Mouse (Mus musculus) hindbrain, embryonic 16.5 days (tissue): ENCODE measurements around the gene Gm9732. TPM values are rescaled to one million over a fixed set of nuclear protein-coding genes. Genes with fewer than 3 reads are reported as not detected.
"Not testable (repeated sequence)": the region's sequence is repeated elsewhere in the genome, so short reads cannot be mapped to it uniquely, and the experiment has no call there.

ENCODE experiments used
- ATAC-seq: fragments of 200-750 bp; cut with Nextera tagmentation; 2 replicates; pipeline ENCODE4 v1.8.0; 2017; ENCODE audit warnings: moderate TSS enrichment, moderate library complexity
- H3K27ac ChIP-seq: fragments of 300-500 bp; sonication (generic); 2 replicates; pipeline ENCODE4 v1.5.1; 2014; ENCODE audit warnings: low read depth, mild to moderate bottlenecking, control low read depth, low read length, moderate library complexity
- H3K27me3 ChIP-seq: fragments of 300-500 bp; sonication (generic); replicated peaks from 2 replicates; pipeline ENCODE4 v1.6.1; 2014; ENCODE audit warnings: low read length; ENCODE audit not compliant: control insufficient read depth, insufficient read depth
- H3K36me3 ChIP-seq: fragments of 300-500 bp; sonication (generic); 2 replicates; pipeline ENCODE4 v1.6.1; 2014; ENCODE audit warnings: mild to moderate bottlenecking, low read length, moderate library complexity, mixed read lengths; ENCODE audit not compliant: control insufficient read depth, insufficient read depth
- H3K4me1 ChIP-seq: fragments of 300-500 bp; sonication (generic); 2 replicates; pipeline ENCODE4 v1.6.1; 2014; ENCODE audit warnings: low read depth, low read length; ENCODE audit not compliant: control insufficient read depth, insufficient read depth
- H3K4me2 ChIP-seq: fragments of 300-500 bp; sonication (generic); 2 replicates; pipeline ENCODE4 v1.6.1; 2014; ENCODE audit warnings: mild to moderate bottlenecking, low read length, control low read depth, moderate library complexity
- H3K4me3 ChIP-seq: fragments of 300-500 bp; sonication (generic); 2 replicates; pipeline ENCODE4 v1.5.1; 2014; ENCODE audit warnings: mild to moderate bottlenecking, low read length, control low read depth, moderate library complexity
- H3K9ac ChIP-seq: fragments of 300-500 bp; sonication (generic); 2 replicates; pipeline ENCODE4 v1.6.1; 2014; ENCODE audit warnings: low read depth, mild to moderate bottlenecking, control low read depth, low read length, moderate library complexity
- H3K9me3 ChIP-seq: fragments of 300-500 bp; sonication (generic); 2 replicates; pipeline ENCODE4 v1.6.1; 2014; ENCODE audit warnings: mild to moderate bottlenecking, low read length, moderate library complexity; ENCODE audit not compliant: control insufficient read depth
- WGBS: fragments of 180-500 bp; shearing (Covaris S2); extraction: QIAGEN DNeasy Blood & Tissue Kit; methylation state at CpG from one replicate; pipeline ENCODE4 v1.1.7; 2014; 5-methylcytosine and 5-hydroxymethylcytosine counted together
- polyA plus RNA-seq: library from polyadenylated mRNA; unstranded; fragments of >200 nt; fragmentation: Nextera tagmentation; extraction: Ambion mirVana; gene quantifications from 2 replicates; pipeline ENCODE4 v1.2.1, GENCODE M21; 2015

Gene Gm9732
- polyA plus RNA-seq, 1 experiment from 2014 or later: not detected

GRCm38 (mm10) chr14:43269211-43269610 is 5.6 kb upstream of the Gm9732 start:
- not testable (repeated sequence) for H3K27me3 ChIP-seq, H3K4me2 ChIP-seq, ATAC-seq, H3K36me3 ChIP-seq, H3K9me3 ChIP-seq, H3K9ac ChIP-seq, H3K4me3 ChIP-seq, H3K27ac ChIP-seq, H3K4me1 ChIP-seq
- WGBS: 87% methylated on average over 3 of the region's 3 CpGs

GRCm38 (mm10) chr14:43273161-43273560 is 1.7 kb upstream of the Gm9732 start:
- not testable (repeated sequence) for H3K36me3 ChIP-seq, H3K9me3 ChIP-seq, H3K9ac ChIP-seq, H3K4me3 ChIP-seq, H3K27ac ChIP-seq, ATAC-seq, H3K27me3 ChIP-seq, H3K4me2 ChIP-seq, H3K4me1 ChIP-seq
- WGBS: 63% methylated on average over 1 of the region's 1 CpGs

- 88% methylated on average over 1 of the region's 1 CpGs for WGBS
- H3K36me3 ChIP-seq, H3K9me3 ChIP-seq, H3K9ac ChIP-seq, H3K27ac ChIP-seq, H3K4me3 ChIP-seq, H3K27me3 ChIP-seq, ATAC-seq, H3K4me2 ChIP-seq, H3K4me1 ChIP-seq: not testable (repeated sequence)
Measured at GRCm38 (mm10) chr14:43275752-43276151, 916 bp downstream of the Gm9732 start.

- WGBS: 74% methylated on average over 2 of the region's 2 CpGs
Measured at GRCm38 (mm10) chr14:43277468-43277867, 2.6 kb downstream of the Gm9732 start.

GRCm38 (mm10) chr14:43278146-43278545 is 3.3 kb downstream of the Gm9732 start:
- H3K4me3 ChIP-seq, H3K9ac ChIP-seq, H3K9me3 ChIP-seq, ATAC-seq, H3K4me1 ChIP-seq, H3K27ac ChIP-seq, H3K36me3 ChIP-seq, H3K4me2 ChIP-seq, H3K27me3 ChIP-seq: not testable (repeated sequence)
- 80% methylated on average over 4 of the region's 4 CpGs for WGBS

More at GRCm38 (mm10) chr14:43277468-43277867, 2.6 kb downstream of the Gm9732 start:
- not testable (repeated sequence) for H3K36me3 ChIP-seq, H3K9me3 ChIP-seq, H3K4me3 ChIP-seq, H3K27ac ChIP-seq, H3K4me2 ChIP-seq, H3K9ac ChIP-seq, H3K4me1 ChIP-seq, ATAC-seq, H3K27me3 ChIP-seq

- H3K9ac ChIP-seq, H3K4me3 ChIP-seq, H3K36me3 ChIP-seq, H3K27ac ChIP-seq, H3K9me3 ChIP-seq, H3K27me3 ChIP-seq, H3K4me2 ChIP-seq, ATAC-seq, H3K4me1 ChIP-seq: not testable (repeated sequence)
- WGBS: 88% methylated on average over 3 of the region's 3 CpGs
Measured at GRCm38 (mm10) chr14:43278681-43279080, 3.8 kb downstream of the Gm9732 start.

GRCm38 (mm10) chr14:43293503-43293902 is 18.7 kb downstream of the Gm9732 start, which contains the start of gene Gm8127:
TSS of gene Gm8127 (minus strand) at chr14:43293832.
- not testable (repeated sequence) for H3K9ac ChIP-seq, H3K4me1 ChIP-seq, H3K27ac ChIP-seq, ATAC-seq, H3K9me3 ChIP-seq, H3K36me3 ChIP-seq, H3K27me3 ChIP-seq, H3K4me3 ChIP-seq, H3K4me2 ChIP-seq
- WGBS: 76% methylated on average over 3 of the region's 3 CpGs

- not testable (repeated sequence) for H3K4me2 ChIP-seq, ATAC-seq, H3K9ac ChIP-seq, H3K36me3 ChIP-seq, H3K4me3 ChIP-seq, H3K4me1 ChIP-seq, H3K9me3 ChIP-seq, H3K27ac ChIP-seq, H3K27me3 ChIP-seq
Measured at GRCm38 (mm10) chr14:43319516-43319915, 44.7 kb downstream of the Gm9732 start.

GRCm38 (mm10) chr14:43328603-43329002 is 53.8 kb downstream of the Gm9732 start:
- H3K4me2 ChIP-seq, H3K4me3 ChIP-seq, H3K36me3 ChIP-seq, H3K27ac ChIP-seq, ATAC-seq, H3K9me3 ChIP-seq, H3K27me3 ChIP-seq, H3K9ac ChIP-seq, H3K4me1 ChIP-seq: not testable (repeated sequence)
- 81% methylated on average over 1 of the region's 2 CpGs for WGBS

- H3K4me2 ChIP-seq, H3K9me3 ChIP-seq, ATAC-seq, H3K27ac ChIP-seq, H3K9ac ChIP-seq, H3K36me3 ChIP-seq, H3K4me3 ChIP-seq, H3K27me3 ChIP-seq, H3K4me1 ChIP-seq: not testable (repeated sequence)
- 91% methylated on average over 9 of the region's 11 CpGs for WGBS
Measured at GRCm38 (mm10) chr14:43331362-43331880, 56.6 kb downstream of the Gm9732 start.
